Mouse (Mus musculus) embryonic stem cell, embryonic (primary cell): ENCODE measurements around the gene Rrp8.
"Not testable (repeated sequence)": the region's sequence is repeated elsewhere in the genome, so short reads cannot be mapped to it uniquely, and the experiment has no call there.

ENCODE experiments used
- CTCF ChIA-PET, 4 experiments: fragments of 300-600 bp in 2 of 4; fragments of 350-600 bp in 2 of 4; sonication (Branson Sonifier 250); formaldehyde crosslinking; loops; one replicate each; lab custom pipeline; 2022; ENCODE audit warnings: inconsistent platforms in 2 of 4; lab: Charles Lee
- POLR2A ChIA-PET, 4 experiments: fragments of 300-600 bp in 2 of 4; fragments of 350-600 bp in 2 of 4; sonication (Branson Sonifier 250); formaldehyde crosslinking; loops; one replicate each; lab custom pipeline; 2022; ENCODE audit warnings: antibody characterized with exemption in 4 of 4, inconsistent platforms in 1 of 4; lab: Charles Lee

Gene Rrp8

DNA sequence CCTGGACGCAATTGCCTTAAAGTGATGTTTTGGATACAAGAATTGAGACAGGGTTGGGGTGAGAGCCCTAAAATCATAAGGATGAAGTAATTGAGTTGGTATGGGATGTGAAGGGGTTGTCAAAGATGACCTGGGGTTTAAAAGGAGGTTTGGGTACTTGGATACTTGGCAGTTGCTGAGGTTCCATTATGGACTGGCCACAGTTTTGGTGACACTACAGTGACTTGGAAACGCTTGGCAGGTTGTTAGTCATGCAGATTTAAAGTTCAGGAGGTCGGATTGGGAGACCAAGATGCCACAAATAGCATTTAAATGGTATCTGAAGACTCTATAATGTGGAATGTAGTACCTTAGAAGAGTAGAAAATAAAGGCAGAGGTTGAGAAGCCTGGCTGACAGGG is 463 bp upstream of the Rrp8 start:
- POLR2A ChIA-PET, result interaction anchor here in 3 of 4 experiments (0.6 to 10.9 kb wide), 13 partner anchors 10 to 1801 kb away, joined by 3 to 185 read pairs (median 12); partner anchors contain the start of genes Tpp1 (in 3 of the 3), Mrpl17 (in 2 of the 3), Arfip2 (in 1 of the 3) and Dnhd1 (in 1 of the 3)

DNA sequence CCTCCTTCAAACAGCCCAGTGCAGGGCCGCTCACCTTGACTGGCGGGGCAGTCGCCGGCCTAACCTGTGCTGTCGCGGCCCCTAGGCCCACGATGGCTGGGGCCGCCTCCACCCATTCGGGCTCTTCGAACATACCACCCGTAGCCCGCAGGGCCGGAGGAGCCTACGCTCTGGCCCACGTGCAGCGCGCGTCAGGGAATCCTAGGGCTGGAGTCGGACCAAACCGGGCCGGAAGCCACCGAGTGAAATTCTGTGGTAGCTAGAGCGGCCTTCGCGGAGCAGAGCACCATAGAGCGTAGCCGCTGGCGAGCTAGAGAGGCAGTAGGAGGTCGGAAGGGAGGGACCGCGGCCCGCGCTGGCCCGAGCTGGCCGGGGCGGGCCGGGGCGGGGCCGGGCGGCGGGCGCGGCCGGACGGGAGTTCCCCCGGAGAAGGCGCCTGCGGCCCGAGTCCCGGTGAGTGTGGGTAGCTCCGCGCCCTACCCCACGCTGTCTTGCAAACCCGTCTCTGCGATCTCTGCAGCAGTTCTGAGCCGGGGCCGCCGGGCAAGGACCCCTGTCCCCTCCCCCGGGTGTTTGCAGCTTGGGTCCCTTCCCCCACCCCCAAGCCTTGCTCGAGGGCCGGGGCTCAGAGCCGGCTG is 802 bp downstream of the Rrp8 start, which contains the start of gene Ilk:
TSS of gene Ilk (plus strand) at position 329 of the 638 bp plus-strand sequence.
- ChIA-PET POLR2A (interaction anchor here (0.6 to 10.9 kb wide), 25 partner anchors 8 to 1858 kb away, joined by 3 to 185 read pairs (median 8); partner anchors contain the start of genes Tpp1 (in 4 of the 4), Mrpl17 (in 3 of the 4), Arfip2 (in 2 of the 4) and Dnhd1 (in 2 of the 4)), CTCF (interaction anchor here in 1 of 4 experiments (1.2 to 1.6 kb wide), 3 partner anchors 10 to 85 kb away, joined by 4 to 9 read pairs (median 7); partner anchors contain the start of genes Dnhd1 and Mrpl17)

More for the DNA sequence above, 463 bp upstream of the Rrp8 start:
- CTCF ChIA-PET, result interaction anchor here in 2 of 4 experiments (0.7 to 1.6 kb wide), 3 partner anchors 11 to 329 kb away, joined by 4 to 10 read pairs (median 7); partner anchors contain the start of gene Mrpl17 (in 1 of the 2)

DNA sequence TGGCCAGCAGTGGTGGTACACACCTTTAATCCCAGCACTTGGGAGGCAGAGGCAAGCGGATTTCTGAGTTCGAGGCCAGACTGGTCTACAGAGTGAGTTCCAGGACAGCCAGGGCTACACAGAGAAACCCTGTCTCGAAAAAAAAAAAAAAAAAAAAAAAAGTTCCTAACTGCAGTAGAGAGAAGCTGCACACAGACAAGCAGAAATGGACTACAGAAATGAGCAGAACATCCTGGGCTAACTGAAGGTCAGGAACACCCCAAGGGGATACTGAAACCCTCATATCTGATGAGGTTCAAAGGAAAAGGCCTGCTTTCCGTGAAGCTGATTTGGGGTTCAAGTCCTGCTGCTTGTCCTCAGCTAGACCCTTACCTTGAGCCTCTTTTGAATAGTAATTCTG is 1.7 kb downstream of the Rrp8 start:
- CTCF ChIA-PET, result not testable (repeated sequence)
- POLR2A ChIA-PET, result interaction anchor here (0.7 to 10.9 kb wide), 18 partner anchors 9 to 1859 kb away, joined by 3 to 185 read pairs (median 10); partner anchors contain the start of genes Tpp1 (in 4 of the 4), Mrpl17 (in 3 of the 4), Taf10 (in 3 of the 4) and Arfip2 (in 2 of the 4)

DNA sequence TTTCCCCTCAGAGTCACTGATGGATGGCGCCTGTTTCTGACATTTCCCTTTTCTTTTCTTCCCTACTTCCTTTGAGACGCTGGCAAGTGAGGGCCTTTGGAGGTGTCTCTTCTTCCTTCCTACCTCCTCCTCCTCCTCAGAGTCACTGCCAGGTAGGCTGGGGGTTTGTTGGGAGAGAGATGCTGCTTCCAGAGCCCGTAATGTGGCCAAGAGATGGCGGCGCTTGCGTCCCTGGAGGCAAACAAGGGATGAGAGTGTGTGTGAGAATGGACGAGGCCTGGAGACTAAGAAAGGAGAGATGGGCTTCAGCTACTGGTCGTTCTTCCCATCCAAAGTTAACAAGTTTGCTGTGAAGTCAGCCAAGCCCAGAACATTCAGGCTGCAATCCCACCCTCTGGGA is 2.4 kb downstream of the Rrp8 start:
- CTCF ChIA-PET, result no interaction called here
- POLR2A ChIA-PET, result interaction anchor here in 3 of 4 experiments (2.8 to 10.9 kb wide), 4 partner anchors 9 to 20 kb away, joined by 15 to 185 read pairs (median 46); partner anchors contain the start of genes Tpp1 (in 3 of the 3) and Taf10 (in 1 of the 3)

DNA sequence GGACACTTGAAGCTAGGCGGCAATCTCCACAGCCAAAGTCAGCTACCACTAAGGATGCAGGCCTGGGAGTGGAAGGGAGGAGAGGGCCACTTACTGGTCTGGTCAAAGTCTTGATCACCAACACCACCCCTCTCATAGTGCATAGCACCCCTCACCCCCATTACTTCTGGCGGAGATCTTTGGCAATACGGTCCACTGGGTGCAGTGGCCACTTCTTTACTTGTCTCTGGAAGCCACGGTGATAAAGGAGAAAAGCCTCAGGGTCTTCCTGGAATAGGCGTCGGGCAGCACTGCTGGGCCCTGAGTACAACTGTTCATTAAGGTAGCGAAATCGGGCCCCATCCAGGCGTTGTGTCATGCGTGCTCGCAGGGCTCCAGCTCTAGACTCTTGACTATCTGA is 3.3 kb downstream of the Rrp8 start:
- POLR2A ChIA-PET, result interaction anchor here in 2 of 4 experiments (1.4 to 10.9 kb wide), 5 partner anchors 10 to 28 kb away, joined by 3 to 185 read pairs (median 15); partner anchors contain the start of genes Taf10 (in 2 of the 2) and Tpp1 (in 2 of the 2)
- CTCF ChIA-PET, result no interaction called here

DNA sequence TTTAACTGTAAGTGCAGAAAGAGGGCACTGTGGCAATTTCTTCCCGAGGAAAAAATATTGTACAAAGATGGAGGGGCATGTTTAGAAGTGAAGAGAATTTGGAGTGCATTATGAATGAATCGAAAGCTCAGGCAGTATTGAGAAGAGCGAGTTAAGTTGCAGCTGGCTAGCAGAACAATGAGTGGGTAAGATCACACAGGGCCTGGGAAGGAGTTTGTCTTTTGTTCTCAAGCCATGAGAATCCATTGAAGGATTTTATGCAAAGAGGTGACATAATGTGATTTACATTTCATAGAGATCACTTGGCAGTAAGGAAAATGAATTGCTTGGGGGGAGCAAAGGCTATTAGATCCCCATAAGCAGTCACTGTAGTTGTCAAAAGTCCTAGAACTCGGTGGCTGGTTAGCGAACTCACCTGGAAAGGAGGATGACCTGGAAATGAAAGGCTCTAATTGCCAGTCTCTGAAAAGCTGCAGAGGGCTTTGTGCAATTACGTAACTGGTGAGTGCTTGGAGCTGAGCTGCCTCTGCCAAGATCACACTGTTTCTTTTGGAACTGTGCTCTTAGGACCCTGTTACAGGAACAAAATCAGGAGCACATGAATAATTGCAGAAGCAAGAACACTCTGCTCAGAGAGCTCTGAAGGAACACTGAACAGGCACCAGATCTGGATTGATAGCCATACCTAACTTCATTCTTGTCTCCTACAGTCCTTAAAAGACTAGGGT is 8.3 kb downstream of the Rrp8 start:
- POLR2A ChIA-PET, result interaction anchor here in 2 of 4 experiments (0.6 to 3.8 kb wide), 3 partner anchors 11 to 82 kb away, joined by 3 to 15 read pairs (median 4); partner anchors contain the start of gene Mrpl17 (in 1 of the 2)
- CTCF ChIA-PET, result interaction anchor here in 1 of 4 experiments (1.1 kb wide), 1 partner anchor 14 kb away, joined by 3 read pairs; no protein-coding TSS in a partner anchor

DNA sequence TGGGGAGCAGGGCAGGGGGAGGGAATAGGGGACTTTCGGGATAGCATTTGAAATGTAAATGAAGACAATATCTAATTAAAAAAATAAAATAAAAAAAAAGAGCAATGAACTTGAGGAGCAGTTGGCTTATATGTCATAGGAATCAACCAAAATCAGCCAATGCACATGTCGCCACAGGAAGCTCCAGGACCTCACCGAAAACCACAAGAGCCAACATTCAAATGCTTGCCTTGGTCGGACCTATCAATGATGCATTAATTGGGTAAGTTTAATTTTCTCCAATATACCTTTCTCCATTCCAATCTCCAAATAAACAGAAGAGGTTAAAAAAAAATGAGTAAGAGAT is 10.2 kb downstream of the Rrp8 start:
- CTCF ChIA-PET, result interaction anchor here in 3 of 4 experiments (0.6 to 1.5 kb wide), 16 partner anchors 10 to 444 kb away, joined by 3 to 7 read pairs (median 4); partner anchors contain the start of genes Mrpl17 (in 2 of the 3), Taf10 (in 2 of the 3), Dnhd1 (in 1 of the 3) and Ilk (in 1 of the 3)
- POLR2A ChIA-PET, result interaction anchor here in 3 of 4 experiments (0.6 to 3.8 kb wide), 15 partner anchors 9 to 336 kb away, joined by 3 to 15 read pairs (median 4); partner anchors contain the start of genes Tpp1 (in 3 of the 3), Rrp8 (in 2 of the 3), Dnhd1 (in 1 of the 3) and Ilk (in 1 of the 3)

DNA sequence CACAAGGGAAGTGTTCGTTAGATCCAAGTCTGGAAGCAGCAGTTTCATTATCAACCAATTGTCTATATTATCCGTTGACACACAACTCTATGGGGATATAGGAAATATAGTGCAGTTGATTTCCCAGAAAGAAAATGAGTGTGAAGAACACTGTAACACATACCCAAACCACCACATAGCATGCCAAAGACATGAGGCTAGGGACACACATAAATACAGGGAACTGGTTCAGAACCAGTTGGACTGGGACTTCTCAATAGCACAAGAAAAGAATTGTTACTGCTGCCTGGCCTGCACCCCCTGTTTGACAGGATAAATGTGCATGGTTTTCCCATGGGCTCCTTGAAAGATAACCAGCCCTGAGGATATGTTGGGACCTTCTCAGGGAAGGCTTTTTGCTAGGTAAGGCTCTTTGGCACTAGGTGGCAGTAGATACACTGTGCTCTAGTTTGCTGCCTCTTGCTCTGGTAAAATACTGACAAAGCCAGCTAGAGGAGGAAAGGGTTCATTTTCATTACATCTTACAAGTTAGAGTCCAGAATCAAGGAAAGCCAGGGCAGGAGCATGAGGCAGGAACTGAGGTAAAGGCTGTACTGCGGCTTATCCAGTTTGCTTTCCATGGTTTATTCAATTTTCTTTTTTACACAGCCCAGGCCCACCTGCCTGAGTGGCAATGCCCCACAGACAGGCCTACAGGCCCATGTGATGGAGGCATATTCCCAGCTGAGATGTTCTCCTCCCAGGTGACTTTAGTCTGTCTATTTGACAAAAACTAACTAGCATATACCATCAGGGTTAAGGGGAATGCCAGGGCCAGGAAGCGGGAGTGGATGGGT is 10.8 kb downstream of the Rrp8 start:
- CTCF ChIA-PET, result interaction anchor here in 3 of 4 experiments (0.6 to 1.5 kb wide), 12 partner anchors 11 to 443 kb away, joined by 3 to 7 read pairs (median 4); partner anchors contain the start of genes Mrpl17 (in 2 of the 3), Dnhd1 (in 1 of the 3), Ilk (in 1 of the 3) and Rrp8 (in 1 of the 3)
- POLR2A ChIA-PET, result interaction anchor here in 3 of 4 experiments (0.6 to 3.8 kb wide), 12 partner anchors 10 to 326 kb away, joined by 3 to 15 read pairs (median 4); partner anchors contain the start of genes Tpp1 (in 3 of the 3), Dnhd1 (in 1 of the 3), Ilk (in 1 of the 3) and Mrpl17 (in 1 of the 3)

DNA sequence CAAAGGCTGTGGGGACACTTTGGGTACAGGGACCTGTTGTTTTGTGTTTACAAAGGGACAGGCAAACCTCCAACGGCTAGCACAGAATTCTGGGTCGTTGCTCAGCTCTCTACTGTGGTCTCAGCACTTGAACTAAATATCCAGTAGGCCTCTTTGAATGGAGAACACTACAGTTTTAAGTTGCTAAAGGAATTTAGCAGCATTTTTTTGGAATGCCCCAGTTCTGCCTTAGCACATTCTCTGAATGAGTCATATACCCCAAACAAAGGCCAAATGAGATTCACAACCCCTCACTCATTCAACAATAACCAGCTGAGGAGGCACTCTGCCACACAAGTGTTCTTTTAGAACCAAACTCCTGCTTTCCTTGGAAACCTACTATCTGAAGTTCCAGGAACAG is 15.3 kb downstream of the Rrp8 start:
- CTCF ChIA-PET, result interaction anchor here in 1 of 4 experiments (1.6 kb wide), 1 partner anchor 71 kb away, joined by 6 read pairs; the partner anchor contains the start of gene Dnhd1
- POLR2A ChIA-PET, result interaction anchor here in 2 of 4 experiments (0.5 to 1.0 kb wide), 2 partner anchors 86 to 88 kb away, joined by 3 to 5 read pairs; no protein-coding TSS in a partner anchor

DNA sequence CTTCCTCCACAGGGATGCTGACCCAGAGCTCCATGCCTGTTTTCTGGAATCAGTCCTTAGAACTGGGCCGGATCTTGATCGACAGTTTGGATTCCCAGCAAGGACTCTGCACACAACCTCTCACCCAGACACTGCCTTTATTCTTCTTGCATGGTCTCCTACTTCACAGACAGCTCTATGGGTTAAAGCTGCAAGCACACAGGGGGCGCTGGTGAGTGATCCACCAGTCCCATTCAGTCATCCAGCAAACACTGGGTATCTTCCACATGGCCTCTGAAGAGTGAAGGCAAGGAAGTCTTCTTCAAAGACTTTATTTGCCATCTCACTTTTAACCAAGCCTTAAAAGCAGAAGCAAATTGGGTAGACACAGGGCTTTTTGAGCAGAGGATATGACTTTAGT is 21.8 kb downstream of the Rrp8 start:
- ChIA-PET POLR2A (interaction anchor here in 2 of 4 experiments (0.6 to 1.4 kb wide), 2 partner anchors 95 to 379 kb away, joined by 3 to 5 read pairs; partner anchors contain the start of gene Mrpl17 (in 1 of the 2)), CTCF (interaction anchor here in 2 of 4 experiments (0.7 to 1.0 kb wide), 3 partner anchors 14 to 92 kb away, joined by 3 read pairs; no protein-coding TSS in a partner anchor)

DNA sequence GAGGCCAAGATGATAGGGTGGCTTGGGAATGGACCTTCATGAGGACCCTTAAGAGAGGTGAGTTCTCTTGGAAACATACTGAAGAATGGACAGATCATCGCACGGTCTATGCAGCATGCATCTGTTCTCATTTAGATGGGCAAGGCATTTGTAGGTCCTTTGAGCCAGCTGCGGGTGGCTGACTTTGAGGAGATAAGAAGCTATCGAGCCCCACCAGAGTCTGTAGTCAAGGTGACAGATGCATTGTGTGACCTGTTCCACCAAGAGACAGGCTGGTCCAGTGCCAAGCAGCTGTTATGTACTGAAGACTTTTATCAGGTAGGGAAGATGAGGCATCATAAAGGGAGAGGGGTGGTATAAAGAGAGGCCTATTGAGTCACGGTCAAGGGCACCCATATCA is 28.5 kb downstream of the Rrp8 start:
- ChIA-PET CTCF (interaction anchor here in 1 of 4 experiments (0.7 kb wide), 1 partner anchor 24 kb away, joined by 5 read pairs; no protein-coding TSS in a partner anchor), POLR2A (no interaction called here)

DNA sequence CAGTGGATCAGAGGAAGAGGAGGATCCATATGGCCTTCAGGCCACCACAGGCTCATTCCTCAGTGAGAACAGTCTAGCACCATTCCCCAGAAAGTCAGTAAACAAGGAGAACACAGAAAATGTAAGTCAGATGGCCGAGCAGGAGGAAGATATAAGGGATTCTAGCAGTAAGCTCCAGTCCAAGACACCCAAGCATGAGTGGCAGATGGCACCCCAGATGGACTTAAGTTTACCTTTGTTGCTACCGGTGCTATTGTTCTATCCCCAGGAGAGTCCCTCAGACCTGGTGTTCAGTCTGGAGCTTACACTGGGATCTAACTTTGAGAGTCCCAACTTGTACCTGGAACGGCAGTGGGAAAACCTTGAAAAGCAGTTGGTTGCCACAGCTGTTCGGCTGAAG is 33.4 kb downstream of the Rrp8 start:
- CTCF ChIA-PET, result interaction anchor here in 1 of 4 experiments (1.4 kb wide), 1 partner anchor 53 kb away, joined by 3 read pairs; the partner anchor contains the start of gene Dnhd1
- POLR2A ChIA-PET, result no interaction called here

DNA sequence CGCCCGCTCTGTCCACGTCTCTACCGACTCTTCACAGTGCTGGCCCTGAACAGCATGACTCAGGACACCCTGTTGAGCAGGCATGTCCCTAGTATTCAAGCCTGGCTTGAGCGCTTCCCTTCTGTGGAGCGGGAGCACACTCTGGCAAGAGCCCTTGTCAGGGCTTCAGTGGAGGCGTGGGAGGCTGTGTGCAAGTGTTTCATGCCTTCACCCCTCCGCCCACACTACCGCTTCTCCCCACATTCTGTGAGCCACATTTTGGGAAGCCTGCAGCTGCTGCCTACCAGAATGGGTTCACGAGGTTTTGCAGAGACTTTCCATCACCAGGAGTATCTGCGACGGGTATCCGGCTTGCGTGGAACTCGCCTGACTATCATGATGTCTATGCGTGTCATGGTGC is 34.0 kb downstream of the Rrp8 start:
- POLR2A ChIA-PET, result no interaction called here

DNA sequence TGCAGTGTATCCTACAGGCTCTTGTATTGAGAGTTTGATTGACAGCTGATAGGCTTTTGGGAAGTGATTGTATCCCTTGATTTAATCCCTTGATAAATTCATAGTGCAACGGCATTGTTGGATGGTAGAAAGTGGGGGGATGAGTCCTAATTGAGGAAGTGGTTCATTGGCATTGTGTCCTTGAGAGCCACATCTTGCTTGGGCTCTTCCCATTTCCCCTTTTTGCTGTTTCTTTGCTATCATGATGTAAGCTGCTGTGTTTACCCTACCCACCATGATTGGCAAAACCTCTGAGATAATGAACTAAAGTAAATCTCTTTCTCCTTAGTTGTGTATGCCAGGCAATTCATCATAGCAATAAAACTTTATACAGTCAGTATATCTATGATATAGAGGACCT is 46.3 kb downstream of the Rrp8 start:
- ChIA-PET POLR2A (no interaction called here), CTCF (interaction anchor here in 1 of 4 experiments (0.6 kb wide), 1 partner anchor 143 kb away, joined by 10 read pairs; no protein-coding TSS in a partner anchor)

More for the DNA sequence above, 34.0 kb downstream of the Rrp8 start:
- CTCF ChIA-PET, result no interaction called here

DNA sequence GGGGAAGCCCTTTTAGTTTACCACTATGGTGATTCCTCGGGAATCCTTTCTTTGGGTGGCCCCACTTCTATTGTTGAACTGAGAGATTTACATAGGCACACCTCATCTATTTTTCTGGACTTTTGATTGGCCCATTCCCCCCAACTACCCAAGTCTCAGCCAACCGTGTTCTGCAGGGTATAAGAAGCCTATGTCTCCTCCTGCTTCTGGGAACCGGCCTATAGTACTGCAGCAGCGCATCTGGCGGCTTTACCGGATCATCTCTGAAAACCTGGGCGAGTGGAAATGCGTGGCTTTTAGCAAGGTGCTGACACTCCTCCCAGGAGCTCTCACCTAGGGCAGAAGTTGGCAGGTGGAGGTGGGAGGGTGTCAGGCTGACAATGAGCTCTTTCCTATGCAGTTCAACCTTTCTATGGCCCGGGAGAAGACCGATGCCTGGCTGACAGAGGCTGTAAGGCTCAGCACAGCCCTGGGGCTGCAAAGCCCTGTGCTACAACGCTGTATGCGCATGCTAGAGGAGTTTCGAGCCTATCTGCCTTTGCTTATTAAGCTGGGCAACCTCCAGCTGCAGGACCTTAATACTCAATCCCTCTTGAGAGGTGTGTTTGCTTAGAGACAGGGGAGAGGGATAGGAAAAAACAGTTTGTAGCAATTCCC is 51.5 kb downstream of the Rrp8 start:
- ChIA-PET POLR2A (interaction anchor here in 2 of 4 experiments (0.5 to 0.7 kb wide), 3 partner anchors 37 to 94 kb away, joined by 3 to 4 read pairs (median 3); no protein-coding TSS in a partner anchor), CTCF (interaction anchor here in 3 of 4 experiments (0.6 to 1.9 kb wide), 4 partner anchors 24 to 35 kb away, joined by 3 to 7 read pairs (median 5); partner anchors contain the start of gene Dnhd1 (in 2 of the 3))
